Mouse (Mus musculus) left cerebral cortex, postnatal 25 days (tissue): ENCODE results near the gene Irx6. TPM values are rescaled to one million over a fixed set of nuclear protein-coding genes. Genes with fewer than 3 reads are reported as not detected.

Source experiments
- DNase-seq, 2 experiments: peaks; one replicate each; pipeline ENCODE4 v3.0.0; 2022; ENCODE audit warnings: low spot score in 2 of 2, mixed read lengths in 1 of 2
- intact Hi-C: fragments of 180-260 bp; cut with DNase I; formaldehyde crosslinking; loops from one replicate; pipeline ENCODE4 v1.15.1; 2025
- total RNA-seq, 2 experiments: library from RNA; stranded (reverse); gene quantifications; 2 replicates each; pipeline ENCODE4 v1.2.3; 2021

The Irx6 gene
- total RNA-seq, 2 experiments from 2014 or later: 0.18 to 0.37 TPM

DNA sequence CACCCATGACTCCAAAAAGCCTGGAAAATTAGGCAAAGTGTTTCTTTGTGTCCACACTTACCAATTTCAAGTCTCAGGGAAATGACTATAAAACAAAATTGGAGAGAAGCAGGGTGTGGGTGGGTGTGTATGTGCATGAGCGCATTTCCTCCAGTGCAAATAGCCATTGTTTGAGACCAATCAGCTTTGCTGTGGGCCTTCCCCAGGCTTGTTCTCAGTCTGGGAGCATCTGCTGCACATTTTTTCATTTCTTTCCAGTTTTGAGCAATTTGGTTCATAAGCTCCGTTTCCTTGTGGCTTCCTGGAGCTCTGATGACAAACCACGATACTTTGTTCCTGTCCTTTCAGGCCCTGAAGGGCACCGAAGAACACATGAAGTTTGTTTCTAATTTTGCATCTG lies 43.3 kb downstream of the Irx6 start:
- intact Hi-C loops: loop anchor here (1.0 kb wide), 1 partner anchor 40 kb away; no protein-coding TSS in a partner anchor
- no peak for DNase-seq

DNA sequence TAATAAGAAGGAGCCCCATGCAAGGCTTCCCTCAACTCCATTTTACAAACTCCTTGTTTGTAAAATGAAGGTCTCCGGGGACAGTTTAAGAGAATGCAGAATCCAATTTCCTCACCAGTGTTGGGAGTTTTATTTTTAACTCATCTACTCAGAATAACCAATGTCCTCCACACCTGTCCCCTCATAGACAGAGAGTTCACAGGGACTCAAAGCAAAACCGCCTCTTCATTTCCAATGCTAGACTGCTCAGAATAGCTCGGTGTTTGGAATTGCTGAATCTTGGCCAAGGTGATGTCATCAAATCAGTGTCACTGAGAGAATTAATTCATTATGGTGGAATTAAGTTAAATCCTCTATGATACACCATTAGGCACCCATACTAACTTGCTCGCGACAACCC lies 44.0 kb downstream of the Irx6 start:
- intact Hi-C loops: no loop called here
- DNase-seq: no peak

DNA sequence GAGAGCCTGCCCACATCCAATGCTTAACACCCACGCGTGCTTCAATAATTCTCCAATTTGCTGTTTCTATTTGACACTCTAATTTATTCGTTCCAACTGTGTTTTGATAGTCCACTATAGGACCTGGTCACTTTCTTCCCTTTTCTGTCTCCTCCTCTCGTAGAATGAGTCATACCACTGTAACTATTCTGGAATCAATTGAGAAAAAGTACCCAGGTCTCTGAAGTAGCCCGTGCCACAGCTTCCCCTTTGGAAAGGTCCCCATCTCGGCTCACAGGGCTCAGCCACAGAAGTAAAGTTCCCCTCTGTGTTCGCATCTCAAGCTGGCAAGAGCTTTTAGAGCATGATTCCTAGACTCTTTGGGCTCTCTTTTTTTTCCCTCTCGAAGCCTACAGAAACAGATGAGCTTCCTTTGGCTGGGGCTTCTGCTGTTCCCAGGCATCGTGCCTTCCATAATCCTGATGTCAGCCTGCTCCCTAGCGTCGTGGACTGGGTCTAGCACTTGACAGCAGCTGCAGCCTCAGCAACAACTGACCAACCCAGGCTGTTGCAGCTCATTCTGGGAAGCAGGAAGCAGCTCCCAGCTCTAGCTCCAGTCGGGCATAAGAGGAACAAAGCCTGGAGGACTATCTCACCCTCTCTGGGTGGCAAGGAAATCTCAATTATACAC lies 47.3 kb downstream of the Irx6 start:
- intact Hi-C loops: loop anchor here (1.0 to 10.0 kb wide), 4 partner anchors 75 to 1527 kb away; partner anchors contain the start of gene Aktip
- peak; percentile 63 to 82 for DNase-seq

DNA sequence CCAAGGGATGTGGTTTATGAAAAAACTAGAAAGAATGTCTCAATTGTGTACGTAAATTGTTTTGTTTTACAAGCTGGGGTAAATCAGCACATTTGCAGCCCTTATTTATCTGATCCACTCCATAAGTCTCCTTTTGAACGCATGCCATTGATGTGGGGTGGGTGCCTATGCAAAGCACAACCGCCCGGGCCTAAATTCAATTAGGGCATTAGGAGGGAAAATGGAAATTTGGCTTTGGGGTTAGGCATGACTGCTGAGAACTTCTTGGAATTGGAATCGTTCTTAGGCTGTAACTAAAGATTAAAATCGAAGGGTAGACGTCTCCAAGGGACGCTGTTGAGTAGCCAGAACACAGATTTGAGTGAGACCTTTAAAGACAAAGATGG lies 47.8 kb downstream of the Irx6 start:
- no peak for DNase-seq
- intact Hi-C loops: loop anchor here (1.0 to 10.0 kb wide), 4 partner anchors 76 to 1527 kb away; partner anchors contain the start of gene Aktip

GRCm38 (mm10) chr8:92723320-92723719 lies 49.2 kb downstream of the Irx6 start:
- intact Hi-C loops: loop anchor here (5.0 to 10.0 kb wide), 3 partner anchors 361 to 1529 kb away; partner anchors contain the start of gene Aktip

GRCm38 (mm10) chr8:92723947-92724346 lies 49.9 kb downstream of the Irx6 start:
- no peak for DNase-seq
- intact Hi-C loops: loop anchor here (5.0 to 10.0 kb wide), 3 partner anchors 362 to 1529 kb away; partner anchors contain the start of gene Aktip

More at GRCm38 (mm10) chr8:92723320-92723719, 49.2 kb downstream of the Irx6 start:
- DNase-seq: no peak

- DNase-seq: no peak
- intact Hi-C loops: loop anchor here (5.0 to 10.0 kb wide), 3 partner anchors 362 to 1530 kb away; partner anchors contain the start of gene Aktip
Observed at GRCm38 (mm10) chr8:92724359-92724758, 50.3 kb downstream of the Irx6 start.

Other genes starting within 250 kb of the Irx6 start
- gene Mmp2, start 153.0 kb downstream of the Irx6 start, total RNA-seq: 1 to 10 TPM; 2.2 to 2.8 TPM
- gene Lpcat2, start 181.1 kb downstream of the Irx6 start, total RNA-seq: 1 to 10 TPM; 7.8 to 9.0 TPM
- gene Capns2, start 227.1 kb downstream of the Irx6 start, total RNA-seq: 1 to 10 TPM in 1 of 2 experiments, under 1 TPM in 1; 0.78 to 1.2 TPM